Mouse (Mus musculus): ENCODE measurements around the gene Vamp8. TPM values are rescaled to one million over a fixed set of nuclear protein-coding genes. Genes with fewer than 3 reads are reported as not detected.

The Vamp8 gene
- polyA plus RNA-seq, 1 experiment from 2014 or later = 157 TPM

- peaks cover 0 to 14% of the 10 kb centered on the region in 2 experiments; a peak in 2 of 4 replicates for H3K4me1 ChIP-seq (ENCODE audit: control insufficient read depth in 2 of 2, insufficient read depth in 2 of 2, low read length in 2 of 2)
- WGBS = 63% methylated on average over 2 of the region's 2 CpGs
- no peaks in the 10 kb centered on the region for H3K27me3 ChIP-seq (ENCODE audit: control insufficient read depth, insufficient read depth, low read length)
- H3K27ac ChIP-seq (replicated peaks in 1 of 2; ENCODE audit: control insufficient read depth in 1 of 2, insufficient read depth in 1 of 2, low read depth in 2 of 2, low read length in 2 of 2) = no peak overlapping the region
- peaks cover 55% of the 10 kb centered on the region for H3K36me3 ChIP-seq (ENCODE audit: control insufficient read depth, insufficient read depth, low read length)
- ATAC-seq (ENCODE audit: insufficient number of reproducible peaks, insufficient read depth, low FRiP score, low read depth) = no peak
- no peak overlapping the region for H3K4me2 ChIP-seq (ENCODE audit: low read length)
- H3K4me3 ChIP-seq (ENCODE audit: control insufficient read depth in 1 of 2, insufficient read depth in 1 of 2, low read depth in 1 of 2, low read length in 2 of 2) = no peak overlapping the region
- no peak overlapping the region for H3K9ac ChIP-seq (ENCODE audit: low read length)
- no peaks in the 10 kb centered on the region for H3K9me3 ChIP-seq (ENCODE audit: control insufficient read depth, low read length)
Observed at GRCm38 (mm10) chr6:72340481-72340880, 50.0 kb downstream of the Vamp8 start.

Other genes with a start within 250 kb of the Vamp8 start
- gene Atoh8, start 155.1 kb downstream of the Vamp8 start, polyA plus RNA-seq (2014; fragmentation: Nextera tagmentation; extraction: Ambion mirVana) = 8.9 and 12.0 TPM in 2 replicates
- not detected in 2 replicates for gene Sftpb, start 86.1 kb downstream of the Vamp8 start, polyA plus RNA-seq (2014; fragmentation: Nextera tagmentation; extraction: Ambion mirVana)
- 32.4 and 32.8 TPM in 2 replicates for gene Usp39, start 45.5 kb downstream of the Vamp8 start, polyA plus RNA-seq (2014; fragmentation: Nextera tagmentation; extraction: Ambion mirVana)
- 13.7 and 13.8 TPM in 2 replicates for gene 0610030E20Rik, start 43.4 kb downstream of the Vamp8 start, polyA plus RNA-seq (2014; fragmentation: Nextera tagmentation; extraction: Ambion mirVana)
- 14.4 and 16.4 TPM in 2 replicates for gene Tmem150a, start 35.3 kb downstream of the Vamp8 start, polyA plus RNA-seq (2014; fragmentation: Nextera tagmentation; extraction: Ambion mirVana)
- 88.3 and 89.0 TPM in 2 replicates for gene Rnf181, start 23.7 kb downstream of the Vamp8 start, polyA plus RNA-seq (2014; fragmentation: Nextera tagmentation; extraction: Ambion mirVana)
- 58.1 and 61.9 TPM in 2 replicates for gene Vamp5, start 10.2 kb downstream of the Vamp8 start, polyA plus RNA-seq (2014; fragmentation: Nextera tagmentation; extraction: Ambion mirVana)
- 24.1 and 26.3 TPM in 2 replicates for gene Ggcx, start 23.6 kb upstream of the Vamp8 start, polyA plus RNA-seq (2014; fragmentation: Nextera tagmentation; extraction: Ambion mirVana)
- gene Mat2a, start 48.9 kb upstream of the Vamp8 start, polyA plus RNA-seq (2014; fragmentation: Nextera tagmentation; extraction: Ambion mirVana) = 265 and 281 TPM in 2 replicates
- gene Sh2d6, start 131.0 kb upstream of the Vamp8 start, polyA plus RNA-seq (2014; fragmentation: Nextera tagmentation; extraction: Ambion mirVana) = not detected in 2 replicates
- gene Capg, start 153.7 kb upstream of the Vamp8 start, polyA plus RNA-seq (2014; fragmentation: Nextera tagmentation; extraction: Ambion mirVana) = 26.0 and 27.2 TPM in 2 replicates
- gene Elmod3, start 207.7 kb upstream of the Vamp8 start, polyA plus RNA-seq (2014; fragmentation: Nextera tagmentation; extraction: Ambion mirVana) = 12.8 and 16.3 TPM in 2 replicates
- 23.5 and 25.2 TPM in 2 replicates for gene Retsat, start 207.8 kb upstream of the Vamp8 start, polyA plus RNA-seq (2014; fragmentation: Nextera tagmentation; extraction: Ambion mirVana)
- 27.9 and 29.4 TPM in 2 replicates for gene Tgoln1, start 226.3 kb upstream of the Vamp8 start, polyA plus RNA-seq (2014; fragmentation: Nextera tagmentation; extraction: Ambion mirVana)